Mouse (Mus musculus) heart, embryonic 15.5 days (tissue): ENCODE data around the gene Hoxa6. TPM values are rescaled to one million over a fixed set of nuclear protein-coding genes. Genes with fewer than 3 reads are reported as not detected.

ENCODE experiments used
- ATAC-seq: fragments of 200-750 bp; cut with Nextera tagmentation; replicated peaks from 2 replicates; pipeline ENCODE4 v1.8.0; 2017; ENCODE audit warnings: low read depth, moderate TSS enrichment; ENCODE audit not compliant: insufficient number of reproducible peaks, insufficient read depth, low FRiP score
- H3K27ac ChIP-seq: fragments of 300-500 bp; sonication (generic); 2 replicates; pipeline ENCODE4 v1.5.1; 2015; ENCODE audit warnings: mild to moderate bottlenecking, inconsistent platforms
- H3K27me3 ChIP-seq: fragments of 300-500 bp; sonication (generic); 2 replicates; pipeline ENCODE4 v1.6.1; 2015; ENCODE audit warnings: inconsistent platforms
- H3K36me3 ChIP-seq: fragments of 300-500 bp; sonication (generic); 2 replicates; pipeline ENCODE4 v1.6.1; 2015; ENCODE audit warnings: mild to moderate bottlenecking, inconsistent platforms
- H3K4me1 ChIP-seq: fragments of 300-500 bp; sonication (generic); replicated peaks from 2 replicates; pipeline ENCODE4 v1.6.1; 2015; ENCODE audit warnings: inconsistent platforms
- H3K4me2 ChIP-seq: fragments of 300-500 bp; sonication (generic); 2 replicates; pipeline ENCODE4 v1.6.1; 2015; ENCODE audit warnings: inconsistent platforms, mild to moderate bottlenecking, moderate library complexity
- H3K4me3 ChIP-seq: fragments of 300-500 bp; sonication (generic); 2 replicates; pipeline ENCODE4 v1.5.1; 2015; ENCODE audit warnings: mild to moderate bottlenecking, inconsistent platforms
- H3K9ac ChIP-seq: fragments of 300-500 bp; sonication (generic); 2 replicates; pipeline ENCODE4 v1.6.1; 2015; ENCODE audit warnings: mild to moderate bottlenecking, inconsistent platforms
- H3K9me3 ChIP-seq: fragments of 300-500 bp; sonication (generic); replicated peaks from 2 replicates; pipeline ENCODE4 v1.6.1; 2016; ENCODE audit warnings: inconsistent platforms
- WGBS: fragments of 180-500 bp; shearing (Covaris S2); methylation state at CpG from one replicate; pipeline ENCODE4 v1.1.7; 2015; ENCODE audit warnings: mixed read lengths; 5-methylcytosine and 5-hydroxymethylcytosine counted together
- polyA plus RNA-seq: library from polyadenylated mRNA; unstranded; fragments of >200 nt; fragmentation: Nextera tagmentation; extraction: Ambion mirVana; gene quantifications from 2 replicates; pipeline ENCODE4 v1.2.1, GENCODE M21; 2015

Gene Hoxa6
- polyA plus RNA-seq, 1 experiment from 2014 or later: not detected

DNA sequence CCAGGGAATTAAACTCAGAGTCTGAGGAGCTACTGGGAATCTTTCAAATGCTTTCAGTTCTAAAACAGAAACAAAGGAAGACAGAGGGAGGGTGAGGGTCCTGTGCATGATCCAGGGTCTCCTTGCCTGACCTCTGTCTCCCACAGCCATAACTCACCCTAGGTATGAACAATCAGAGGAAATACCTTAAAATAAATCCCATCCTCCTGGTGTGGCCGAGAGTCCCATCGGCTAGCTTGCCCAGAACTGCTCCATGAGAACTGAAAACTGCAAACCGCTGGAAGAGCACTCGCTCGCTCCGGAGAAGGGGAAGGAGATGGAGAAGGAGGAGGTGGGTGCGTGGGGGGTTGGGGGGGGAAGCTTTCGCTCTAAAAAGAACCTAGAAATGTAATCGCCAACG is 28.8 kb downstream of the Hoxa6 start:
- WGBS: 11% methylated on average over 10 of the region's 10 CpGs
- peak overlapping the region; percentile 34 for H3K4me2 ChIP-seq
- peaks cover 100% of the 10 kb centered on the region for H3K27me3 ChIP-seq
- H3K9me3 ChIP-seq: no peaks in the 10 kb centered on the region
- H3K4me3 ChIP-seq: peak overlapping the region; percentile 51
- H3K9ac ChIP-seq: peak overlapping the region; percentile 3; the same call in 1 of the 2 replicates
- H3K4me1 ChIP-seq: peaks cover 2% of the 10 kb centered on the region; the same call in 1 of the 2 replicates
- H3K27ac ChIP-seq: no peak overlapping the region
- H3K36me3 ChIP-seq: no peaks in the 10 kb centered on the region
- no peak for ATAC-seq

DNA sequence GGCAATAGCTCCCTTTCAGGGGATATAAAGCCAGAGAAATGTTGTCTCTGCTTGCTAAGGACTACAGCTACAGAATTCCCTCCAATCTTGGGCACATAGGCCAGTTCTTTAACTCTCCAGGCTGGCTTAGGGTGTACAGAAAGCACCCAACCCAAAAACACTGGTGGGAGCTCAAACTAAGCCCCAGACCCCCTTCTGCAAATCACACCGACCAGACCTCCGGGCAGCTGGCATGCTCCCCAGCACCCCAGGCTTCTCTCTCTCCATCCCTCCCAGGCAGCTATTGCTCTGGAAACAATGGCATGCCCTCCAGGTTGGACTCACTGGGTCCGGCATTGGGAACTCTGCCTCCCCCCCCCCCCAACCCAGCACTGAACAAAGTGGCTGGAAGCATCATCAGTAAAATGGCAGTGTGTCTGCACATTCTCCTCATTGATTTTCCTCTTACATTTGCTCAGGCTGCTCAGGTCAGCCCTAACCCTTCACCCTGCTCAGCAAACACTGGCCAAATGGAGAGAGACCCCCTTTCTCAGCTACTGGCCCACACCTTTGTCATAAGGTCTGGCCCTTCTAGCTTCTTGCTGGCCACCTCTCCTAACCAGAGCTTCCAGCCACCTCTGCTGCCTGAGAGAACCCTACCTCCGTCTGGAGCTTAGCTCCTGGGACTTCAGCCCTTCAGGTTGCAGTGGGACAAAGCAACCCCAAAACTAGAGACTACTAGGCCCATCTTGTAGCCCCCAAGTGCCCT is 29.4 kb downstream of the Hoxa6 start:
- H3K4me2 ChIP-seq: peak overlapping the region; percentile 34
- H3K9me3 ChIP-seq: no peaks in the 10 kb centered on the region
- H3K9ac ChIP-seq: peak overlapping the region; percentile 3; the same call in 1 of the 2 replicates
- 0 out of 2 replicates have a peak, but pooled peaks cover 2% of the 10 kb centered on the region for H3K4me1 ChIP-seq
- peak overlapping the region; percentile 51 for H3K4me3 ChIP-seq
- ATAC-seq: no peak
- no peaks in the 10 kb centered on the region for H3K36me3 ChIP-seq
- H3K27me3 ChIP-seq: peaks cover 99% of the 10 kb centered on the region
- peak overlapping the region; percentile 28; the same call in 1 of the 2 replicates for H3K27ac ChIP-seq
- 11% methylated on average over 4 of the region's 4 CpGs for WGBS

DNA sequence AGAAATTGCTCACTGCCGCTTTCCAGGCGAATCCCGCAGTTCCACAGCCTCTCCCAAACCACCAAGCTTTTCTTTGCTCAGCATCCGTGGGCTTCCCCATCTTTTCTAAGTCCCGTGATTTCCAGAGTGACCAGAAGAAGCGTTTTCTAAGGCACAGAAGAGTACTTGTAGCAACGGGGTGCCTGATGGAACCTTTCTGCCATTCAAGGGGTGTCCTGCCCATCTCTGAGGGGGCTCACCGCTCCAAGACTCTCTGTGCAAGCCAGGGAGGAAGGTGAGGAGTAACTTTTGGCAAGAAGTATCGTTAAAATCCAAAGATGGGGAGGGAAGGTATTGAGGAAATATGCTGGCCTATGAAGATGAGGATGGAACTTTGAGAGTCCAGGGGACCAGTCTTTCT is 30.7 kb downstream of the Hoxa6 start:
- Histone ChIP-seq H3K9me3 (no peaks in the 10 kb centered on the region), H3K27me3 (peaks cover 99% of the 10 kb centered on the region), H3K27ac (no peak overlapping the region), H3K4me3 (peak overlapping the region; percentile 51), H3K36me3 (no peaks in the 10 kb centered on the region), H3K4me2 (peak overlapping the region; percentile 37), H3K9ac (peak overlapping the region; percentile 21; the same call in 1 of the 2 replicates), H3K4me1 (peaks cover 4% of the 10 kb centered on the region)
- ATAC-seq: no peak
- 8% methylated on average over 9 of the region's 9 CpGs for WGBS

GRCm38 (mm10) chr6:52177061-52177735 is 31.3 kb downstream of the Hoxa6 start, which contains the start of gene 5730596B20Rik:
Gene 5730596B20Rik, plus strand, starts transcription at chr6:52177498.
- peaks cover 10% of the 10 kb centered on the region for H3K4me1 ChIP-seq
- peak within 1 kb of the TSS; percentile 38 for H3K9ac ChIP-seq
- ATAC-seq: no peak
- no peaks in the 10 kb centered on the region for H3K36me3 ChIP-seq
- peaks cover 99% of the 10 kb centered on the region for H3K27me3 ChIP-seq
- peak within 1 kb of the TSS; percentile 37 for H3K4me2 ChIP-seq
- H3K27ac ChIP-seq: peak within 1 kb of the TSS; percentile 68
- H3K4me3 ChIP-seq: peak within 1 kb of the TSS; percentile 51
- 3% methylated on average over 36 of the region's 36 CpGs for WGBS
- H3K9me3 ChIP-seq: no peaks in the 10 kb centered on the region

- 2% methylated on average over 6 of the region's 6 CpGs for WGBS
- Histone ChIP-seq H3K4me3 (peak overlapping the region; percentile 51), H3K4me2 (peak overlapping the region; percentile 37), H3K36me3 (no peaks in the 10 kb centered on the region), H3K27ac (peak overlapping the region; percentile 68), H3K9me3 (no peaks in the 10 kb centered on the region), H3K27me3 (peaks cover 99% of the 10 kb centered on the region), H3K4me1 (peaks cover 11% of the 10 kb centered on the region), H3K9ac (no peak overlapping the region)
- no peak for ATAC-seq
Observed at GRCm38 (mm10) chr6:52176391-52176790, 32.1 kb downstream of the Hoxa6 start.

DNA sequence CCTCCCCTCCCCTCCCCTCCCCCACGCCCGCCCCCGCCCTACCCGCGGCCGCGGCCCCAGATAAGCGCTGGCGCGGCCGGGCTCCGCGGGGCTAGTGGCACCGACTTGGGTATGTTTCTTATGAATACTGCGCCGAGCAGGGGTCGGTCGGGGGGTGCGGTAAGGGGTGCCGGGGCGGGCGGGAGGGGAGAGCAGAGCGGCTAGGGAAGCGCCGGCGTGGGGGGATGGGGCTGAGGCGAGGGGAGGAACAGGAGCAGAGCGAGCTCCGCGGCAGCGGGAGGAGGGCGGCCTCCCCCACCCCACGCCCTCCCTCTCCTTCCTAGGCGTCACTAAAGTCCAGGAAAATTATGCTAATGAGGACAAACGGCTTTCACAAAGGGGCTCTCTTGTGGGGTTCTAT is 32.7 kb downstream of the Hoxa6 start:
- peaks cover 99% of the 10 kb centered on the region for H3K27me3 ChIP-seq
- H3K9ac ChIP-seq: peak overlapping the region; percentile 52; the same call in 1 of the 2 replicates
- no peaks in the 10 kb centered on the region for H3K36me3 ChIP-seq
- H3K4me3 ChIP-seq: peak overlapping the region; percentile 51
- no peaks in the 10 kb centered on the region for H3K9me3 ChIP-seq
- peaks cover 11% of the 10 kb centered on the region for H3K4me1 ChIP-seq
- peak overlapping the region; percentile 37 for H3K4me2 ChIP-seq
- 0% methylated on average over 11 of the region's 35 CpGs for WGBS
- H3K27ac ChIP-seq: peak overlapping the region; percentile 80
- no peak for ATAC-seq

DNA sequence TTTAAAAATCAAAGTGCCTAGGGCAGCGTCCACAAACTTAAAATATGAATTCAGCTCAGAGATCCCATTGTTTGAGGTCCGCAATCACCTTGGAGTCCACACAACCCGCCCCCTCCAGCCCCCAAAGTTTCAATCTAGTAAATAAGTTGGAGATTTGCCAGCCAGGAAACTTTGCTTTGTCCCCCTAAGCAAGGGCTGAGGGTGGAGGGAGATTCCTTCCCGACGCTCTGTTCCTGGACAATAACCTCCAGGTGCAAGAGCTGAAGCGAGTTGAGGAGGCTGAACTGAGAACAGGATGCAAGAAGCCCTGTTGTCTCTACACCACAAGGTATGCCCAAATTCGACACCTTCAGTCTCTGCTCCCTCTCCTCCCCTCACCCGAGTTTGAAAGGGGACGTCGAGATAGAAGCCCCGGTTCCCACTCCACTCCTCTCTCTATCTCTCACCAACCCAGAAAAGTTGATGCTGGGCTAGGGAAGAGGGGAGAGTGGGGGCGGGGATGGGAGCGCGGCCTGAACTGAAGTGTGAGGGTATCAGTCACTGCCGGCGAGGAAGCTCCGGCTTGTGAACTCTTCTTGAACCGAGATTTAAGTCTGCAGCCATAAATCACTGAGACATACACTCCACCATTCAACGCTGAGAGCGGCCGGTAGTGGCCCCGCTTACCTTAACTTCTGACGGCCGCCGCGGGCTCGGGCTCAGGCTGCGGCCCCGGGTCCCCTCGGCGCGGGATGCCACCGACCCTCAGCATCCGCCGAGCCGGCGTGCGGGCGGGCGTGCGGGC is 33.4 kb downstream of the Hoxa6 start:
- peak overlapping the region; percentile 80 for H3K27ac ChIP-seq
- H3K9me3 ChIP-seq: no peaks in the 10 kb centered on the region
- 3% methylated on average over 40 of the region's 41 CpGs for WGBS
- ATAC-seq: no peak
- no peaks in the 10 kb centered on the region for H3K36me3 ChIP-seq
- peak overlapping the region; percentile 52 for H3K9ac ChIP-seq
- H3K4me3 ChIP-seq: peak overlapping the region; percentile 51
- peaks cover 15% of the 10 kb centered on the region for H3K4me1 ChIP-seq
- H3K27me3 ChIP-seq: peaks cover 99% of the 10 kb centered on the region
- H3K4me2 ChIP-seq: peak overlapping the region; percentile 37

DNA sequence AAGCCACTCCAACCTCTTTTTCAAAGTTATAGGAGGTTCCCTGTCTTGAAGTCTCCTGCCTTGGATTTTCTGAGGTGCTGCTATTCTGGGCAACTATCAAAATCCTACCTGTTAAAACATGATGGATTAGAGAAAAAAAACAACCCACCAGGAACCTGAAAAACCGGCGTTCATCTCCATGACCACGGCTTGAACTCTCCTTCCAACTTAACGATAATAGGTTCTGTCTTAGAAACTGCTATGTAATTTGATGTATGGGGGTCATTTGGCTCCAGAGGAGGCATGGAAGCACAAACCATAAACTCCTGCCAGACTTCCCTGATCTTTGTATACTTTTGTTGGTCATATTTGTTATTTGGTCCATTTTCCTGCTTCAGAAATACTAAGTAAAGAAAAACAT is 34.9 kb downstream of the Hoxa6 start:
- Histone ChIP-seq H3K9me3 (no peaks in the 10 kb centered on the region), H3K4me3 (peak overlapping the region; percentile 32; the same call in 1 of the 2 replicates), H3K4me1 (peaks cover 20% of the 10 kb centered on the region), H3K36me3 (no peaks in the 10 kb centered on the region), H3K27me3 (peaks cover 96% of the 10 kb centered on the region), H3K9ac (no peak overlapping the region), H3K4me2 (peak overlapping the region; percentile 44; the same call in 1 of the 2 replicates), H3K27ac (peak overlapping the region; percentile 70; the same call in 1 of the 2 replicates)
- ATAC-seq: no peak
- 8% methylated on average over 4 of the region's 4 CpGs for WGBS

- peak; percentile 20 for ATAC-seq
- WGBS: under 1% methylated on average over 35 of the region's 35 CpGs
- H3K9ac ChIP-seq: no peak overlapping the region
- peaks cover 21% of the 10 kb centered on the region for H3K4me1 ChIP-seq
- H3K36me3 ChIP-seq: no peaks in the 10 kb centered on the region
- peak overlapping the region; percentile 44 for H3K4me2 ChIP-seq
- peak overlapping the region; percentile 32 for H3K4me3 ChIP-seq
- no peaks in the 10 kb centered on the region for H3K9me3 ChIP-seq
- peaks cover 96% of the 10 kb centered on the region for H3K27me3 ChIP-seq
- H3K27ac ChIP-seq: peak overlapping the region; percentile 70; the same call in 1 of the 2 replicates
Observed at GRCm38 (mm10) chr6:52172501-52172900, 36.0 kb downstream of the Hoxa6 start.

DNA sequence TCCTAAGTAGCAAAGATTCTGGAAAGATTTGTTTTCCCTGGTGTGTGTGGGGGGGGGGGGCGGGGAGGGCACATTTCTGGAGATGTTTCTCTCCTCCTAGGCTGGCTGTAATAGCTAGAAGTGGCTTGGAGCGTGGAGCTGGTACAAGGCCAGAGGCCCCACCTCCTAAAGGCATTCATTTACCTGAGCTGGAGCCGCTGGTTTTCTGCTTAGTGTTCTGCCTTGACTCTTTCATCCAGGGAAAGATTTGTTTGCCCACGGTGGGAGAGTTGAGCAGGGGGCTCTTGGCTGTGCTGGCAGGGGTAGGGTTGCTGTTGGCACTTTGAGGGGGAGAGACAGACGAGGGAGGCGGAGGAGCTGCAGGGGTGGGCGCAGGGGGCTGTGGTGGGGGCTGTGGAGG is 36.6 kb downstream of the Hoxa6 start:
- Histone ChIP-seq H3K9ac (no peak overlapping the region), H3K36me3 (no peaks in the 10 kb centered on the region), H3K27me3 (peaks cover 96% of the 10 kb centered on the region), H3K4me3 (peak overlapping the region; percentile 32; the same call in 1 of the 2 replicates), H3K4me1 (peaks cover 21% of the 10 kb centered on the region), H3K4me2 (peak overlapping the region; percentile 44), H3K27ac (peak overlapping the region; percentile 58; the same call in 1 of the 2 replicates), H3K9me3 (no peaks in the 10 kb centered on the region)
- no peak for ATAC-seq
- 22% methylated on average over 7 of the region's 7 CpGs for WGBS

DNA sequence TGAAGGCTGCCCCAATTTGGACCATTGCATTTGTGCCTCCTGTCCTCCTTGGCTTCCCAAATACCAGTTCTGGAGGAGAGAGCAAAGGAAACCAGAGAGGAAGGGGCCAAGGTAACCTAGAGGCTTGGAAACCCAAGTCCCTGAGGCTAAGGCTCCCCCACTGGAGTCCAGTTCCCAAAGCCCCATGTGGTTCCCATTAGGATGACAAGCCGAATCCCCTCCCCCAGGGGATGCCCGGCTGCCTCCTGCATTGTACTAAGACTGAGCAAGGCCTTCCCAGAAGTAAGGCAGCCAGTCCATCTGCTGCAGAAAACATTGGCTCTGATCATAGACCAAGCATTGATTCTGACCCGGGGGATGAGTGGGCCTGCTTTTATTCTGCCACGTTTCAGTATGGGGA is 37.2 kb downstream of the Hoxa6 start:
- Histone ChIP-seq H3K9ac (no peak overlapping the region), H3K27ac (peak overlapping the region; percentile 37), H3K36me3 (no peaks in the 10 kb centered on the region), H3K9me3 (no peaks in the 10 kb centered on the region), H3K27me3 (peaks cover 96% of the 10 kb centered on the region), H3K4me2 (peak overlapping the region; percentile 44; the same call in 1 of the 2 replicates), H3K4me3 (no peak overlapping the region), H3K4me1 (peaks cover 21% of the 10 kb centered on the region)
- no peak for ATAC-seq
- 12% methylated on average over 4 of the region's 4 CpGs for WGBS
